In the genomic region with DNA sequence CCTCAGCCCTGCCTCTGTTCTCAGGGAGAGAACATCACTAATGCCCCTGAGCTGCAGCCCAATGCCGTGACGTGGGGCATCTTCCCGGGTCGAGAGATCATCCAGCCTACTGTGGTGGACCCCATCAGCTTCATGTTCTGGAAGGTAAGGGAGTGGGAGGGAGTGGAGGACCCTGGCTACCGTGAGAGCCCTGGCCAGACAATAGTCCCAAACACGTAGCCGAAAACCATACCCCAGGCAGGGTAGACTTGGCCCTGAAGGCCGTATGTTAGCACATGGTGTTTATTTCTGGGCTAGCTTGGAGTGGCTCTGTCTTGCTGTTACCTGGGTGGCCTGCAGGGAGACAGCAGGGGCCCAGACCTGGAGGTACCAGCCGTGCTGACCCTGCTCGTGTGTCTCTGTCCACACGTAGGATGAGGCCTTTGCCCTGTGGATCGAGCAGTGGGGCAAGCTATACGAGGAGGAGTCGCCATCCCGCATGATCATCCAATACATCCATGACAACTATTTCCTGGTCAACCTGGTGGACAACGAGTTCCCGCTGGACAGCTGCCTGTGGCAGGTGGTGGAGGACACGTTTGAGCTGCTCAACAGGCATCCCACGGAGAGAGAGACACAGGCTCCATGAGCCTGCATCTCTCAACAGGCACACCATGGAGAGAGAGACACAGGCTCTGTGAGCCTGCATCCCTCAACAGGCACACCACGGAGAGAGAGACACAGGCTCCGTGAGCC, we compare ENCODE assay signal across 1 mouse cellular context.
TF ChIP-seq lines count a peak whose summit lies in the region.

No protein-coding gene starts in this region.

TF ChIP-seq in myocyte, 11 proteins besides CTCF, POLR2A, EP300 and RAD21:
- TF ChIP-seq MYOD1 (IDR thresholded peaks at IDR 0.05; ENCODE audit: control insufficient read depth in 1 of 3, insufficient read length in 2 of 3, low read depth in 2 of 3) (no peak), POLR2AphosphoS2 (IDR thresholded peaks at IDR 0.05; ENCODE audit: insufficient read length, low read depth) (peak; percentile 17)
TF ChIP-seq in myocyte: peak in this region for 1.
